Mouse (Mus musculus): ENCODE data around the gene Nrde2. TPM values are rescaled to one million over a fixed set of nuclear protein-coding genes. Genes with fewer than 3 reads are reported as not detected.

Nrde2 gene
- polyA plus RNA-seq, 1 experiment from 2014 or later: 27.0 TPM

GRCm38 (mm10) chr12:100180802-100181201 is 21.3 kb upstream of the Nrde2 start:
- DNase-seq (ENCODE audit: low spot score): no peak

- no peak for DNase-seq (ENCODE audit: low spot score)
Measured at GRCm38 (mm10) chr12:100178898-100179440, 19.5 kb upstream of the Nrde2 start.

DNA sequence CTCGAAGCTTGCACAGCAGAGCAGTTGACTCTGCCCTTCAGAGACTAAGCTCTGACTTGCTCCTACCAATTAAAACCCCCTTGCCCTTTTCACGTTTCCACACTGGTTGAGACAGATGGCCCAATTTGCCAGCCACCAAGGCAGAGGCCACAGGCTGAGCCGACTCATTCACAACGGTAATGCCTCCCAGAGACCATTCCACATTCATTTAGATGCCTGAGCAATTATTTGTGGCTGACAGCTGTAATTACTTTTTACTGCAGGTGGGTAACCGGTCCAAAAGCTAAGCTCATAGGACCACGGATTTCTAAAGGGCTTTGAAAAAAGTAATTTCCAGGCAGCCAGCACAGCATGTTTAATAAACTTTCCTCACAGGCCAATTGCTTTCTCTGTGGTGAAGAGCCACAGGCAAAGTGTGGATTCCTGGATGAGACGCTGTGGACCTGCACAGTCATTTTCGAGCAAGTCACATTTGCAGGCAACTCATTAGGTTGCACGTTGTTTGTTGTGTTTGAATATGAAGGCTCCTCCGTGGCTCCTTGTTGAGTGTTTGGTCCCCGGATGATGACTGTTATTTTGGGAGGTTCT is 17.1 kb upstream of the Nrde2 start:
- DNase-seq (ENCODE audit: low spot score): no peak

- DNase-seq (ENCODE audit: low spot score): no peak
Measured at GRCm38 (mm10) chr12:100172481-100172880, 13.0 kb upstream of the Nrde2 start.

DNA sequence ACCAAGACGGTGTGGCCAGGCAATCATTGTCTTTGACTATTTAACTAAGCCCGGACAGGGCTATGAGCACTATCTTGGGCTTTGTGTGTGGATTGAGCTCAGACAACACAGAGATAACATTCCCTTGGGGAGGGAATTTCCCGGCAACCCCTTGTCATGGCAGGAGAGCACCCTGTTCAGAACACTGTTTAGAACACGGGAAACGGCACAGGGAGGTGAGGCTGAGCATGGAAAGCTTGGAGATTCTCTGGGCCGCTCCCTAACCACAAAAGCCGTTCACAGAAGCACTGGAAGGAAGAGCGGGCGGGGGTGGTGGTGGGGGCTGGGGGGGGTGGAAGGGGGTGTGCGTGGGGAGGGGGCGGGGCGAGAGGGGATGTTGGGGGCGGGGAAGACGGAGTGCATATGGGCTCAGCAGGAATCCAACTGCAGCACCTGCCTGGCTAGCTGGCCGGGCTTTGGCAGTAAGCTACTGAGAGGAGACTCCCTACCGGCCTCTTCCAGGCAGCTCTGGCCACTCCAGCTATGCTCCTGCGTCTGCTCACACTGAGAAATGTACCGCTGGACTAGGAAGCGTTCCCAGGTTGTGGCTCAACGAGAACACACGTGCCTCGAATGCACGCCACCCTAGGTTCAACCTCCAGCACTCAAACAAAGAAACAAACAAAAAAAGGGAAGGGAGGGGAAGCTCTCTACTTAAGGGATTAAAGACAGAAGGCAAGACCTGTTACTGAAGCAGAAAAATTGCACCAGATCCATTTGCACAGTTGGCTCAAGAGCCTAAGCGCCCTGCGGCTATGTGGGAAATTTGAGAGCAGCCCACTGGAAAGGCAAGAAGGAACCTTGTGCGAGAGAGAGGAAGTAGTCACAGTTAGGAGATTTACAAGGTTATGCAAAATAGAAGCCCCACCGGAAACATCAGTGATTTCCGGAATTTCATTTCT is 8.7 kb upstream of the Nrde2 start:
- peak; percentile 70 for DNase-seq (ENCODE audit: low spot score)

DNA sequence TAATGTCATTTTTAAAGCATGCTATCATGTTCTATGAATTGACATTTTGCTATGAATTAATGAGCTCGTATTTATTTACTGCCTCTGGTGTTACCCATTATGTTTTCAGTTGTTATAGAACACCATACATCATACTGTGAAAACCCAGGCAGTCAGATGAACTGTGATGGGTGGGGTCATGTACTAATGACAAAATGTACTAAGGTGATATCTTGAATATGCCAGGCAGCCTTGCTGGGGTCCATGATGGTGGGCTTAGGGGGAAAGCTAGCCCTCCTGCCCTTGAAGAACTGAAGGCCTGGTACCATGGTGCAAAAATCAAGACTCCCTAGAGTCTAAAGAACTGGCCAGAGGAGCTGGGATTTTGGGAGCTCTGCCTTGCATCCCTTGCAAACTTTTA is 8.0 kb upstream of the Nrde2 start:
- no peak for DNase-seq (ENCODE audit: low spot score)

- no peak for DNase-seq (ENCODE audit: low spot score)
Measured at GRCm38 (mm10) chr12:100166939-100167338, 7.5 kb upstream of the Nrde2 start.

DNA sequence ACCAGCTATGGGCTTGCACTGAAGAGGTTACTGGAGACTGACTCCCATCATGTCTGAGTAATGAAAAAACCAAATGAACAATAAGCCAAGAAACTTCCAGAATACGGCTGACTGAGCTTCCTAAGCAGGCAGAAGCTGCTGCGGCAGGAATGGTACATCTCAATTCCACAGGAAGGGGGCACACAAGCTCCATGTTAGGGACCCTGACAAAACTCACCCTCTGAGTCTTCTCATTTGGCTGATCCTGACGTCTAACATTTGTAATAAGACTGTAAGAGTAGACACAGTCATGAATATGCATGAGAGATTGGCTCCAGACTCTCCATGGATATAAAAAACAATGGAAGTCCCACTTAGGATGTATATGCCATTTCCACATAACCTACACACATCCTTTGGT is 6.7 kb upstream of the Nrde2 start:
- peak; percentile 55 for DNase-seq (ENCODE audit: low spot score)

DNA sequence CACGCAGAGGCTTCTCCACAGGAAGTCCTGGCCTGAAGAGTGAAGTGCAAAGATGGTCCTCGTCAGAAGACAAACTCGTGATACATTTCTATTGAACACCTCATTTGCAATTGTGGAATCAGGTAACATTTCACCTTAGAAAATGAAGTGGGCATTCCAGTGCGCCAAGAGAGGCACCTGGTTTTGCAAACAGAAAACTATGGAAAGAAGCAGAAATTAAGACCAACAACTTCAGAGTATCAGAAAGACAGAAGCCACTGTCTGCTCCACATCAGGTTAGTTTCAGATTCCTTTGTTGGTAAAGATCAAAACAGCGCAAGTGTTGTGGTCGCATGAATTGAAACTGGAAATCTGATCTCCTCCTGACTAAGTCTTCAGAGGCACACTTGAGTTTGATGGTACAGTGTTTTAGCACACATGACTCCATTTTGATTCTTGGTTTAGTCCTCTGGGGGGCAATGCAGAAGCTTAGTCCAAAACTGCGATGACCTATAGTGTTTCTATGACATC is 5.6 kb upstream of the Nrde2 start:
- peak; percentile 58 for DNase-seq (ENCODE audit: low spot score)

GRCm38 (mm10) chr12:100152466-100152865 is 7.0 kb downstream of the Nrde2 start:
- no peak for DNase-seq (ENCODE audit: low spot score)

DNA sequence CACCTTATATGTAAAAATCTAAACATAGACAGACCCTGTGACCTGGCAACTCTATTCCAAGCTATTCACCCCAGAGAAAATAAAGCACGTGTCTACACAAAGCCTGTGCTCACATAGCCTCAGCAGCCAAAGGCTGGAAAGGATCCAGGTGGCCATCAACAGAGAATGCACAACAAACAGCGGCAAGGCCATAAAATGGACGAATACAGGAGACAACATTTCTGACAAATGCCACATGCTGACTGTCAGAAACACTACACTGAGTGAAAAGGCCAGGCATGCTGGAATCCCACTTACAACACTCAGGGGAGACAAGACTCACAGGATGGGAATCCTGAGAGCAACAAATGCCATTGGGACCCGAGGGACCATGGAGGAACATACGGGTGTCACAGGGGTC is 15.2 kb downstream of the Nrde2 start:
- DNase-seq (ENCODE audit: low spot score): no peak

DNA sequence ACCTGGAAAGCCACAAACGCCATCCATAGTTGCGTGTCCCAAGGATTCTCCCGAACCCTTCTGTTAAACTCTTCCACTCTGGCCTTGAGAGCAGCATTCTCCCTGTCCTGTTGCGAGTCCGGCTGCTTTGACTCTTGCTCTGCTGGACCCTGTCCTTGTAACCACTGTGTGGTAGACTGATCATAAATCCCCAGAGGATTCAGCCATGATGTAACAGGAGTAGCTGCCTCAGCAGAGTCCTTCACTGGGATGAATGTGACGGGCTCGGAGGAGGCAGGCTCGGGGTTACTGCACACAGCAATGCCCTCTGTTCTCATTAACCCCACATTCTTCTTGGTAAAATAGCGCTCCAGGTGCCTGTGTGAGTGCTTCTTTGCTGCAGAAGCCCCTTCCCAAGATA is 15.7 kb downstream of the Nrde2 start:
- DNase-seq (ENCODE audit: low spot score): no peak

GRCm38 (mm10) chr12:100142848-100143523 is 16.5 kb downstream of the Nrde2 start:
- DNase-seq (ENCODE audit: low spot score): no peak

GRCm38 (mm10) chr12:100135117-100135516 is 24.3 kb downstream of the Nrde2 start:
- DNase-seq (ENCODE audit: low spot score): no peak

- no peak for DNase-seq (ENCODE audit: low spot score)
Measured at GRCm38 (mm10) chr12:100134395-100134936, 25.0 kb downstream of the Nrde2 start.

DNA sequence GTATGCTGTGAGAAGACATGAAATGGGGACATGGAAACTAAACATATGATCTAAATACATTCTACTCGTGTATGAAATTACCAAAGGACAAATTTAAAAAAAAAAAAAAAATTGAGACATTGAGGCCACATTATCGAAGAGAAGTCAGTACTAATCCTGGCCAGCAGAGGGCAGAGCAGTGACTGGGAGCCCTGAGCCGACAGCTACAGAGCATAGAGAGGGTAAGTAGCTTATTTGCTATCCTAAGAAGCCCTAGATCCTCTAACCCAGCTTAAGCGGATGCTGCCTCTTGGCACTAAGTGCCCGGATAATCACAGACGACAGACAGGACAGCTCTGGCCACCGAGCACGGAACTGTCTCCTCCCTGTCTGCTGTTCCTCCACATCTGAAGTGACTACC is 27.8 kb downstream of the Nrde2 start:
- peak; percentile 77 for DNase-seq (ENCODE audit: low spot score)

GRCm38 (mm10) chr12:100131167-100131566 is 28.3 kb downstream of the Nrde2 start:
- DNase-seq (ENCODE audit: low spot score): no peak

DNA sequence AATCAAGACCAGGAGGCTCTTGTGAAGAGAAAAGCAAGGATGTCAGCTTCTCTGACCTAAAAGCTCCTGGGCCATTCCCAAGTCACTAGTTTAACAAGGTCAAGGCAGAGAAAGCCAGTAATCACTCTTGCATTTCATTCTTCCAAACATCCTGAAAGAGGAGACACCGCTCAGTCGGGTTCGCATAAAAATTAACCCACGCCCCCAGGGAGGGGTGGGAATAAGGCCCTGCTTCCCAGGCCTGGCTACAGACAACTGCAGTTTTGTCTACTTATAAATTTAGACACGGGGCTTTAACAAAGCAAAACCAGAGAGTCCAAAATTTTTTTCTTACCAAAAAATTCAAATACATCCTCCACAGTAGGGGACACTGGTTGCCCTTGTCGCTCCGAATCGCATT is 30.5 kb downstream of the Nrde2 start:
- no peak for DNase-seq (ENCODE audit: low spot score)

- no peak for DNase-seq (ENCODE audit: low spot score)
Measured at GRCm38 (mm10) chr12:100128522-100128921, 30.9 kb downstream of the Nrde2 start.

DNA sequence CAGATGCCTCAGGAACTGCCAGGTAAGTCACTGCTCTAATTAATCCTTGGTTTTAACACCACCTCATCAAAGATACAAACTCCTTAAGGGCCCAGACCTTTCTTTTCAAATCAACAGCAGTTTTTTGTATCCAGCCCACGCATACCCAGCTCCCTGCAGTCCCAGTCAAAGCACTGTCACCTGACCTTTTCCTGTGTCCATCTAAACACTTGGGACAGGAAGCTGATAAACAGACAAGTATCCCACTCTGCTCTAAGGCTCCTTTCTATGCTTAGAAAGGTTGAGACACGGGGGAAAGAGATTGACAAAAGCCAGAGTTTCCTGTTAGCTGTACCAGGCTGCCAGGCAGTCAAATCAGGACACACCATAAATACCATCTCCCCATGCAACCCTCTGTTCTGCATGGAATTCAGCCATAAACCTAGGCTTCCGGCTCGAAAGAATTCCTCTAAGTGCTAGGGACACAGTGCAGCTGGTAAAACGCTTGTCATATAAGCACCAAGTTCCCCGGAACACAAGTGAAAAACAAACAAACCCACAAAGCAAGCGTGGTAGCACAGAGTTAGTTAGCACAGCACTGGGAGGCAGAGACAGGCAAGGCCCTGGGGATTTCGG is 31.5 kb downstream of the Nrde2 start:
- no peak for DNase-seq (ENCODE audit: low spot score)
